Mouse (Mus musculus): ENCODE results near the gene Amdhd2. TPM values are rescaled to one million over a fixed set of nuclear protein-coding genes. Genes with fewer than 3 reads are reported as not detected.

Gene Amdhd2
- polyA plus RNA-seq, 1 experiment from 2014 or later, result 44.8 TPM

- H3K36me3 ChIP-seq, result peaks cover 25% of the 10 kb centered on the region
- H3K27ac ChIP-seq (replicated peaks), result no peak overlapping the region
- no peaks in the 10 kb centered on the region for H3K27me3 ChIP-seq (ENCODE audit: low read depth, poor library complexity, severe bottlenecking)
- no peak for DNase-seq (ENCODE audit: low spot score)
- 91% methylated on average over 4 of the region's 4 CpGs for WGBS
- no peaks in the 10 kb centered on the region for H3K4me1 ChIP-seq
- H3K9me3 ChIP-seq (replicated peaks), result no peaks in the 10 kb centered on the region
- H3K4me3 ChIP-seq, result no peak overlapping the region
Measured at GRCm38 (mm10) chr17:24113031-24113430, 50.5 kb downstream of the Amdhd2 start.

- Histone ChIP-seq H3K27me3 (ENCODE audit: low read depth, poor library complexity, severe bottlenecking) (no peaks in the 10 kb centered on the region), H3K27ac (replicated peaks) (no peak overlapping the region), H3K4me3 (no peak overlapping the region), H3K9me3 (replicated peaks) (no peaks in the 10 kb centered on the region), H3K4me1 (no peaks in the 10 kb centered on the region), H3K36me3 (peaks cover 42% of the 10 kb centered on the region)
- WGBS, result 89% methylated on average over 1 of the region's 1 CpGs
- DNase-seq (ENCODE audit: low spot score), result no peak
Measured at GRCm38 (mm10) chr17:24111256-24111655, 52.3 kb downstream of the Amdhd2 start.

- Histone ChIP-seq H3K27ac (replicated peaks) (no peak overlapping the region), H3K4me1 (no peaks in the 10 kb centered on the region), H3K9me3 (replicated peaks) (no peaks in the 10 kb centered on the region), H3K36me3 (peaks cover 61% of the 10 kb centered on the region), H3K4me3 (no peak overlapping the region), H3K27me3 (ENCODE audit: low read depth, poor library complexity, severe bottlenecking) (no peaks in the 10 kb centered on the region)
- no peak for DNase-seq (ENCODE audit: low spot score)
- 76% methylated on average over 1 of the region's 1 CpGs for WGBS
Measured at GRCm38 (mm10) chr17:24108896-24109295, 54.7 kb downstream of the Amdhd2 start.

Other genes with a start within 250 kb of the Amdhd2 start
- gene Dcpp3, start 246.3 kb downstream of the Amdhd2 start, polyA plus RNA-seq (2016; fragmentation: Nextera tagmentation; extraction: Ambion mirVana), result not detected in 2 replicates
- gene Sbp, start 222.1 kb downstream of the Amdhd2 start, polyA plus RNA-seq (2016; fragmentation: Nextera tagmentation; extraction: Ambion mirVana), result not detected in 2 replicates
- gene Sbpl, start 208.5 kb downstream of the Amdhd2 start, polyA plus RNA-seq (2016; fragmentation: Nextera tagmentation; extraction: Ambion mirVana), result not detected in 2 replicates
- not detected in 2 replicates for gene Prss30, start 183.2 kb downstream of the Amdhd2 start, polyA plus RNA-seq (2016; fragmentation: Nextera tagmentation; extraction: Ambion mirVana)
- gene Prss22, start 165.7 kb downstream of the Amdhd2 start, polyA plus RNA-seq (2016; fragmentation: Nextera tagmentation; extraction: Ambion mirVana), result 0.26 TPM in 2 replicates
- 0.10 TPM in 1 of 2 replicates, not detected in the other for gene Prss27, start 125.6 kb downstream of the Amdhd2 start, polyA plus RNA-seq (2016; fragmentation: Nextera tagmentation; extraction: Ambion mirVana)
- gene Kctd5, start 90.3 kb downstream of the Amdhd2 start, polyA plus RNA-seq (2016; fragmentation: Nextera tagmentation; extraction: Ambion mirVana), result 91.1 and 91.5 TPM in 2 replicates
- gene Pdpk1, start 12.8 kb downstream of the Amdhd2 start, polyA plus RNA-seq (2016; fragmentation: Nextera tagmentation; extraction: Ambion mirVana), result 31.5 and 37.9 TPM in 2 replicates
- 467 and 491 TPM in 2 replicates for gene Atp6v0c, start 5.9 kb upstream of the Amdhd2 start, polyA plus RNA-seq (2016; fragmentation: Nextera tagmentation; extraction: Ambion mirVana)
- 5.3 and 12.5 TPM in 2 replicates for gene Tbc1d24, start 41.8 kb upstream of the Amdhd2 start, polyA plus RNA-seq (2016; fragmentation: Nextera tagmentation; extraction: Ambion mirVana)
- 3.8 and 4.4 TPM in 2 replicates for gene Ntn3, start 45.8 kb upstream of the Amdhd2 start, polyA plus RNA-seq (2016; fragmentation: Nextera tagmentation; extraction: Ambion mirVana)
- gene Tedc2, start 57.1 kb upstream of the Amdhd2 start, polyA plus RNA-seq (2016; fragmentation: Nextera tagmentation; extraction: Ambion mirVana), result 22.4 and 22.9 TPM in 2 replicates
- 116 and 131 TPM in 2 replicates for gene Ccnf, start 87.7 kb upstream of the Amdhd2 start, polyA plus RNA-seq (2016; fragmentation: Nextera tagmentation; extraction: Ambion mirVana)
- 0.12 TPM in 1 of 2 replicates, not detected in the other for gene Abca17, start 187.3 kb upstream of the Amdhd2 start, polyA plus RNA-seq (2016; fragmentation: Nextera tagmentation; extraction: Ambion mirVana)
- 8.6 and 13.3 TPM in 2 replicates for gene Abca3, start 188.2 kb upstream of the Amdhd2 start, polyA plus RNA-seq (2016; fragmentation: Nextera tagmentation; extraction: Ambion mirVana)